Mouse (Mus musculus): Measurements from ENCODE around the gene Ogfod1. TPM values are rescaled to one million over a fixed set of nuclear protein-coding genes. Genes with fewer than 3 reads are reported as not detected.

Gene Ogfod1
- total RNA-seq, 2 experiments from 2014 or later: 20.7 to 21.0 TPM

GRCm38 (mm10) chr8:94068793-94069192, 31.8 kb downstream of the Ogfod1 start:
- DNase-seq: no peak

GRCm38 (mm10) chr8:94076461-94077192, 39.6 kb downstream of the Ogfod1 start:
- DNase-seq: no peak

GRCm38 (mm10) chr8:94087964-94088363, 51.0 kb downstream of the Ogfod1 start:
- no peak for DNase-seq

- DNase-seq: no peak
These were observed 52.7 kb downstream of the Ogfod1 start for GRCm38 (mm10) chr8:94089715-94090114.

GRCm38 (mm10) chr8:94092848-94093247, 55.9 kb downstream of the Ogfod1 start:
- DNase-seq: no peak

GRCm38 (mm10) chr8:94094281-94094680, 57.3 kb downstream of the Ogfod1 start:
- DNase-seq: no peak

GRCm38 (mm10) chr8:94098081-94098974, 61.3 kb downstream of the Ogfod1 start, which contains the start of gene Bbs2:
Gene Bbs2, minus strand, starts transcription at chr8:94098928.
- DNase-seq: peak; percentile 100

GRCm38 (mm10) chr8:94098996-94099395, 62.0 kb downstream of the Ogfod1 start:
- no peak for DNase-seq

GRCm38 (mm10) chr8:94104146-94104545, 67.1 kb downstream of the Ogfod1 start:
- peak; percentile 26 to 46 for DNase-seq

- DNase-seq: peak; percentile 74 to 79
These were observed 70.9 kb downstream of the Ogfod1 start for GRCm38 (mm10) chr8:94107871-94108270.

GRCm38 (mm10) chr8:94109396-94109795, 72.4 kb downstream of the Ogfod1 start:
- DNase-seq: no peak

GRCm38 (mm10) chr8:94109835-94110234, 72.8 kb downstream of the Ogfod1 start:
- DNase-seq: no peak

- no peak for DNase-seq
These were observed 73.7 kb downstream of the Ogfod1 start for GRCm38 (mm10) chr8:94110526-94111177.

GRCm38 (mm10) chr8:94113435-94113834, 76.4 kb downstream of the Ogfod1 start:
- no peak for DNase-seq

GRCm38 (mm10) chr8:94113972-94114371, 77.0 kb downstream of the Ogfod1 start:
- no peak for DNase-seq

Other genes starting within 250 kb of the Ogfod1 start
- 10 to 100 TPM; 24.6 to 27.8 TPM for gene Gnao1, start 227.2 kb upstream of the Ogfod1 start, total RNA-seq (2021)
- 100 to 1,000 TPM; 232 to 320 TPM for gene Amfr, start 24.4 kb upstream of the Ogfod1 start, total RNA-seq (2021)
- 10 to 100 TPM; 39.6 to 39.9 TPM for gene Nudt21, start 167 bp upstream of the Ogfod1 start, total RNA-seq (2021)
- gene Bbs2, start 61.7 kb downstream of the Ogfod1 start, total RNA-seq (2021): 10 to 100 TPM; 16.6 to 21.2 TPM
- not detected for gene Mt4, start 100.0 kb downstream of the Ogfod1 start, total RNA-seq (2021)
- gene Mt3, start 115.4 kb downstream of the Ogfod1 start, total RNA-seq (2021): 1 to 10 TPM; 4.1 to 5.9 TPM
- 100 to 1,000 TPM; 138 to 410 TPM for gene Mt2, start 135.5 kb downstream of the Ogfod1 start, total RNA-seq (2021)
- gene Mt1, start 141.9 kb downstream of the Ogfod1 start, total RNA-seq (2021): 100 to 1,000 TPM; 298 to 394 TPM
- gene Nup93, start 177.4 kb downstream of the Ogfod1 start, total RNA-seq (2021): 10 to 100 TPM; 15.7 to 16.1 TPM